Mouse (Mus musculus) embryonic facial prominence, embryonic 15.5 days (tissue): ENCODE measurements around the gene Eme2. TPM values are rescaled to one million over a fixed set of nuclear protein-coding genes. Genes with fewer than 3 reads are reported as not detected.
A peak's percentile ranks its signal among the peaks of the same experiment; 100 is the strongest.

Source experiments
- ATAC-seq: fragments of 200-750 bp; cut with Nextera tagmentation; 2 replicates; pipeline ENCODE4 v1.8.0; 2017; ENCODE audit warnings: low read depth, moderate TSS enrichment; ENCODE audit not compliant: insufficient number of reproducible peaks, low FRiP score, low TSS enrichment
- H3K27ac ChIP-seq: fragments of 300-500 bp; sonication (generic); replicated peaks from 2 replicates; pipeline ENCODE4 v1.5.1; 2015; ENCODE audit warnings: mild to moderate bottlenecking, inconsistent platforms
- H3K27me3 ChIP-seq: fragments of 300-500 bp; sonication (generic); 2 replicates; pipeline ENCODE4 v1.6.1; 2015; ENCODE audit warnings: inconsistent platforms
- H3K36me3 ChIP-seq: fragments of 300-500 bp; sonication (generic); 2 replicates; pipeline ENCODE4 v1.6.1; 2015; ENCODE audit warnings: mild to moderate bottlenecking, inconsistent platforms
- H3K4me1 ChIP-seq: fragments of 300-500 bp; sonication (generic); 2 replicates; pipeline ENCODE4 v1.6.1; 2015; ENCODE audit warnings: inconsistent platforms
- H3K4me2 ChIP-seq: fragments of 300-500 bp; sonication (generic); replicated peaks from 2 replicates; pipeline ENCODE4 v1.6.1; 2015; ENCODE audit warnings: mild to moderate bottlenecking, inconsistent platforms
- H3K4me3 ChIP-seq: fragments of 300-500 bp; sonication (generic); replicated peaks from 2 replicates; pipeline ENCODE4 v1.5.1; 2015; ENCODE audit warnings: mild to moderate bottlenecking, inconsistent platforms
- H3K9ac ChIP-seq: fragments of 300-500 bp; sonication (generic); 2 replicates; pipeline ENCODE4 v1.6.1; 2015; ENCODE audit warnings: inconsistent platforms
- H3K9me3 ChIP-seq: fragments of 300-500 bp; sonication (generic); replicated peaks from 2 replicates; pipeline ENCODE4 v1.6.1; 2016; ENCODE audit warnings: inconsistent platforms
- WGBS: fragments of 180-500 bp; shearing (Covaris S2); methylation state at CpG from one replicate; pipeline ENCODE4 v1.1.7; 2015; 5-methylcytosine and 5-hydroxymethylcytosine counted together
- polyA plus RNA-seq: library from polyadenylated mRNA; unstranded; fragments of >200 nt; fragmentation: Nextera tagmentation; extraction: Ambion mirVana; gene quantifications from 2 replicates; pipeline ENCODE4 v1.2.1, GENCODE M21; 2015

The Eme2 gene
- polyA plus RNA-seq, 1 experiment from 2014 or later: 32.6 TPM

DNA sequence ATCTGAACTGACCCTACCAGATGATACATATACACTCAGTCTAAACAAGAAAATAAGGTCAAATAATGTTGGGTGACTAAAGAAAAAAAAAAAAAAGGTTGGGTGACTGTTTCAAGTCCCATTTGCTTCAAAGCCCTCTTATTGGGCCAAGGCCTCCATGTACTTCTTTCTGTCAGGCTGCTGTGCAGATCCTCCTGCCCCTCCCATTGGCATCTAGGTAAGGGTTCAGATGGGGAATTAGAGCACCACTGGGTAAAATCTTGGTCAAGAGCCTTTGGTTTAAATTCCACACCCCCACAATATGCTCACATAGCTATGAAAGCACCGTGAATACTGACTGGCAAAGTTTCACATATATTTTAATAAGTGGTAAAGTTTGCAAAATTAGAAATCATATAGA is 28.4 kb upstream of the Eme2 start:
- Histone ChIP-seq H3K9me3 (no peaks in the 10 kb centered on the region), H3K27me3 (no peaks in the 10 kb centered on the region), H3K27ac (no peak overlapping the region), H3K4me2 (no peak overlapping the region), H3K9ac (no peak overlapping the region), H3K4me3 (no peak overlapping the region), H3K36me3 (peaks cover 93% of the 10 kb centered on the region), H3K4me1 (no peaks in the 10 kb centered on the region)
- WGBS: 88% methylated on average over 1 of the region's 1 CpGs
- ATAC-seq: no peak

DNA sequence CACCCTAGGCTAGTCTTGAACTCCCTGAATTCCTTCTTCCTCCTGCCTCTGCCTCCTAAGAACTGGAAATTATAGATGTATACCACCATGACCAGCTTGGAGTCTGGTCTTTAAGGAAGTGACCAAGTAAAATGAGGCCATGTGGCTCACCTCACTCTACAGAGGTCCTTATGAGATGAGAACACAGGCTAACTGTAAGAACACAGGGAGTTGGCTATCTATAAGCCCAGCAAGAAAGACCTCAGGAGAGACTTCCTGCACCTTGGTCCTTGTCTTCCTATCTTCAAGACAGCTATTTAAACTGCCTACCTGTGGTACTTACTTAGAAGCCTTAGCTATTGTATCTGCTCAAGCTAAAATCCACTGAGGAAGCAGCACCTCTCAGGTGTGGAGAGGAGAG is 19.1 kb upstream of the Eme2 start:
- Histone ChIP-seq H3K9ac (no peak overlapping the region), H3K4me3 (no peak overlapping the region), H3K36me3 (peaks cover 97% of the 10 kb centered on the region), H3K27me3 (no peaks in the 10 kb centered on the region), H3K9me3 (no peaks in the 10 kb centered on the region), H3K4me2 (no peak overlapping the region), H3K4me1 (no peaks in the 10 kb centered on the region), H3K27ac (no peak overlapping the region)
- ATAC-seq: no peak

DNA sequence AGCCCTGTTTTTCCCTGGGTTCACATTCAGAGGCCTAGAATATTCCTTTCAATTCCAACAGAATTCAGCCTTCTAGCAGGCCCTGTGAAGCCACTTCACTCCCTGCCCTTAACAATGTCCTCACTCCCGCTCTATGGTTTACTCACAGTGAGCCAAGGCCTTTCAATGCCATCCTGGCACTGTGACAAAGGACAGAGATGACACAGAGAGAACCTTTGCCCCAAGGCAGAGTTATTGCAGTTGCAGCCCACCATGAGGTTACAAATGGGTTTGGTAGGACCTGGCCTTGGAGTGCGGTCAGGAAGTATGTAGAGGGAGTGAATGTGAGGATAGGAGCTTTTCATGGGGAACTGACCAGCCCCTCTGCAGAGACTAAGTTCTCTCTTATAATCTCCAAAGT is 12.7 kb upstream of the Eme2 start:
- Histone ChIP-seq H3K4me1 (no peaks in the 10 kb centered on the region), H3K4me3 (no peak overlapping the region), H3K9me3 (no peaks in the 10 kb centered on the region), H3K36me3 (peaks cover 98% of the 10 kb centered on the region), H3K27me3 (no peaks in the 10 kb centered on the region), H3K9ac (no peak overlapping the region), H3K4me2 (no peak overlapping the region), H3K27ac (no peak overlapping the region)
- WGBS: 92% methylated on average over 2 of the region's 2 CpGs
- no peak for ATAC-seq

- Histone ChIP-seq H3K27me3 (no peaks in the 10 kb centered on the region), H3K9me3 (no peaks in the 10 kb centered on the region), H3K9ac (no peak overlapping the region), H3K4me2 (no peak overlapping the region), H3K4me1 (no peaks in the 10 kb centered on the region), H3K4me3 (no peak overlapping the region), H3K27ac (no peak overlapping the region), H3K36me3 (peaks cover 100% of the 10 kb centered on the region)
- no peak for ATAC-seq
- 89% methylated on average over 9 of the region's 9 CpGs for WGBS
Measured at GRCm38 (mm10) chr17:24903767-24904166, 8.9 kb upstream of the Eme2 start.

DNA sequence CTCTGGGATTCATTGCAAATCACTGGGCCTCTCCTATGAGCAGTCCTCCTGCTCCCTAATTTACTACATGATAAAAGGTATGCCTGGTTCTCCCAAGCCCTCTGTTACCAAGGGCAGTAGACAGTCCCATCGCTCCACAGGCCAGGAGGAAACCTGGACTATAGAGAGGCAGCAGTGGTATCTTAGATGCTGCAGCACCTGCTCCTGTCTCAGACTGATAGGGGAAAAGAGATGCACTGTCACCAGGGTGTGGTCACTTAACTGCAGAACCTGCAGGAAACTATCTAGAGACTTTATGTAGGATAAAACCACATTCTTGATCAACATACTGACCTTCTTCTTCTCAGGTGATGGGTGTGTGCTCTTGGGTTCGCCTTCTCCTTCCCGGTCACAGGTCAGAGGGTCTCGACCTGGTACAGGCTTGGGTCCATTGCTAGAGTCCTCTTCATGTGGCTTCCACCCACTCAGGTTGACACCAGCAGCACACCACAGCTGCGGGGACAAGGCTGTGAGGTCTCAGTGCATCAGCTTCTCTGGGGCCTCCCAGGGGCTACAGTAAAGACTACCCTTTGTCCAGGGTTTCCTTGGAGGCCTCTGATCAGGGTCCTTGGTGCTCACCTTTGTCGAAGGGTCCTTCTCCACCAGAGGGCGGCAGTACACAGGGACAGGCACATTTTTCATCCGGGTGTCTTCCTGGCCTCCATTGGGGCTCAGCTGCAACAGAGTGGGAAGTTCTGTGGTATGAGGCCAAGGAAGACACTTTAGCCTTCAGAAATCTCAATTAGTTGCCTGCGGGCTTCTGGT is 8.0 kb upstream of the Eme2 start:
- peaks cover 3% of the 10 kb centered on the region for H3K4me1 ChIP-seq
- H3K27ac ChIP-seq: no peak overlapping the region
- WGBS: 69% methylated on average over 9 of the region's 9 CpGs
- H3K4me3 ChIP-seq: no peak overlapping the region
- no peaks in the 10 kb centered on the region for H3K9me3 ChIP-seq
- H3K4me2 ChIP-seq: no peak overlapping the region
- ATAC-seq: no peak
- no peak overlapping the region for H3K9ac ChIP-seq
- peaks cover 100% of the 10 kb centered on the region for H3K36me3 ChIP-seq
- no peaks in the 10 kb centered on the region for H3K27me3 ChIP-seq

GRCm38 (mm10) chr17:24902124-24902523 is 7.2 kb upstream of the Eme2 start:
- Histone ChIP-seq H3K4me3 (no peak overlapping the region), H3K9me3 (no peaks in the 10 kb centered on the region), H3K27me3 (no peaks in the 10 kb centered on the region), H3K4me1 (peaks cover 10% of the 10 kb centered on the region), H3K4me2 (no peak overlapping the region), H3K9ac (no peak overlapping the region), H3K27ac (no peak overlapping the region), H3K36me3 (peaks cover 98% of the 10 kb centered on the region)
- 91% methylated on average over 5 of the region's 5 CpGs for WGBS
- no peak for ATAC-seq

- Histone ChIP-seq H3K27me3 (no peaks in the 10 kb centered on the region), H3K4me1 (peaks cover 30% of the 10 kb centered on the region), H3K27ac (no peak overlapping the region), H3K4me3 (no peak overlapping the region), H3K9me3 (no peaks in the 10 kb centered on the region), H3K9ac (no peak overlapping the region), H3K36me3 (peaks cover 77% of the 10 kb centered on the region), H3K4me2 (no peak overlapping the region)
- WGBS: 89% methylated on average over 6 of the region's 6 CpGs
- ATAC-seq: no peak
Measured at GRCm38 (mm10) chr17:24900014-24900413, 5.1 kb upstream of the Eme2 start.

DNA sequence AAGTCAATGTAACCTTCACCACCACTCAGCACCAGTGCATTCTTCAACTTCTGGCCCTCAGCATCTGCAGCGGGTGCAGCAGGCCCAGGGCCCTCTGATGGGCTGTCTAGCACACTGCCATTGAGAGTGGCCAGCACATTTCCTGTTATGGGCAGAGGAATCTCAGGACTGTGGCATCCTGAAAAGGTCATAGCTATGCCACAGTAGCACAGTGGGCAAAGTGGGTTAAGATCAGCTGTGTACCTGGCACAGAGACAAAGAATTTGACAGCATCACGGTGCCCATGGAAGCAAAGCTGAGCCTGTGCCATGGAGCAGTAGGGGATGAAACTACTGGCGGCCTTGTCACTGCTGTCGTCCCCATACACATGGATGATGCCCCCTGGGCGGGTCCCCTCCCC is 4.3 kb upstream of the Eme2 start:
- no peaks in the 10 kb centered on the region for H3K27me3 ChIP-seq
- H3K9ac ChIP-seq: no peak overlapping the region
- no peak for ATAC-seq
- 70% methylated on average over 5 of the region's 5 CpGs for WGBS
- no peak overlapping the region for H3K4me2 ChIP-seq
- no peaks in the 10 kb centered on the region for H3K9me3 ChIP-seq
- no peak overlapping the region for H3K27ac ChIP-seq
- peaks cover 33% of the 10 kb centered on the region for H3K4me1 ChIP-seq
- peaks cover 68% of the 10 kb centered on the region for H3K36me3 ChIP-seq
- no peak overlapping the region for H3K4me3 ChIP-seq

DNA sequence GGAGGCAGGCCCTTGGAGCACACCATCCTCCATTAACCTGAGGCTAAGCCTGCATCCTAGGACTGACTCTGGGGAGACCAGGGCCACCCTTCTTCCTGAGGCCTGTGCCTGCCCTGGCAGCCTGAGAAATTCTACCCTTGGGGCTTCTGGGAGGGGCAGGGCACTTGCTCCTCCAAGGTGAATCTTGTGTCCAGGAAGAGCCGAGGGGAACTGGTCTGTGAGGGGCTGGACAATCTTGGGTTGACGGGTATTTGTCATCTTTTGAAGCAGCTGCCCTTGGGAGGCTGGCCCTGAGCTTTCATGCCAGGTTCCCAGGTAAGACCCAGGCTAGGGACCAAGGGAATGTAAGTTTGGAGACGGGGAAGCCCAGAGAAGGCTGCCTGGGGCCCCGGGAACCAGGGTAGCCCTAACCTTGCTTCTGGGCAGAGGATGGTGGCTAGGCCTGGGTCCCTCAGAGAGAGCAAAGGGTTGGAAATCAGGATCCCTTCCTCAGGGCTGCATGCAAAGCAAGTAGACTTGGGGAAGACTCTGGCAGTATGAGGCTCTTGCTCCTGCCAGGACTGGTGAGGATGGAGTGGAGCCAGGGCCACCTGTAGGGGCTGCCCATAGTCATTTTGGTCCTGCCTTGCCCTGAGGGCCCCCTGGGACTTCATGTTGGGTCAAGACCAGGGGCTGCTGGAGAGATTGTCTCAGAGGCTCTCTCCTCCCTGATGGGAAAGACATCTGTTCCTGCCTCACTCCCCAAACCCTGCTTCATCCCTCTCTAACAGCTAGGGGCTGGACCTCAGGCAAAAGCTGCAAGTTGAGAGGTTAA is 3.4 kb upstream of the Eme2 start:
- H3K9ac ChIP-seq: no peak overlapping the region; the same call in 1 of the 2 replicates
- 75% methylated on average over 4 of the region's 4 CpGs for WGBS
- no peak overlapping the region for H3K4me2 ChIP-seq
- H3K9me3 ChIP-seq: no peaks in the 10 kb centered on the region
- H3K27me3 ChIP-seq: no peaks in the 10 kb centered on the region
- H3K4me1 ChIP-seq: peaks cover 42% of the 10 kb centered on the region
- peaks cover 66% of the 10 kb centered on the region for H3K36me3 ChIP-seq
- no peak overlapping the region for H3K27ac ChIP-seq
- ATAC-seq: no peak
- H3K4me3 ChIP-seq: no peak overlapping the region

DNA sequence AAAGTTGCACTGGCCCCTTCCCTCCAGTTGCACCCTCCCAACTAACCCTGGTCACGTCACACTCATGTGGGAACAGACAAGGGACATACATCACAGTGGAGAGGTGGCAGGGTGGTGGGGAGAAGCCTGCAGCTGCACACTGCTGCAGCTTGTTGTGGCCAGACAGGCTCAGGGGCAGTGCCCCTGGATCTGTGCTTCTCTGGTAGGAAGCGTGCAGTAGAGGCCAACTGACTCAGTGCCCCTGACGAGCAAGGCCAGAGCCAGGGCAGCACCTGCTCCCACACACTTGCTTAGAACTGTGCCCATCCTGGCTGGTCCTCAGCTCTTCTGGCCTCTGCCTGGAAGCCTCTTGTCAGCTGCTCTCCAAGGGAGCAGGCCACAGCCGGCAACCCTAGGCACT is 2.7 kb upstream of the Eme2 start:
- H3K4me2 ChIP-seq: peak overlapping the region; percentile 95; the same call in 1 of the 2 replicates
- peaks cover 66% of the 10 kb centered on the region for H3K36me3 ChIP-seq
- WGBS: 74% methylated on average over 4 of the region's 4 CpGs
- no peak overlapping the region; the same call in 1 of the 2 replicates for H3K9ac ChIP-seq
- no peak for ATAC-seq
- H3K27me3 ChIP-seq: no peaks in the 10 kb centered on the region
- H3K9me3 ChIP-seq: no peaks in the 10 kb centered on the region
- H3K27ac ChIP-seq: no peak overlapping the region
- peaks cover 43% of the 10 kb centered on the region for H3K4me1 ChIP-seq
- H3K4me3 ChIP-seq: peak overlapping the region; percentile 84

GRCm38 (mm10) chr17:24896993-24897269 is 2.0 kb upstream of the Eme2 start:
- Histone ChIP-seq H3K27ac (peak overlapping the region; percentile 72; the same call in 1 of the 2 replicates), H3K9me3 (no peaks in the 10 kb centered on the region), H3K9ac (peak overlapping the region; percentile 83), H3K4me2 (peak overlapping the region; percentile 95), H3K36me3 (peaks cover 66% of the 10 kb centered on the region), H3K4me1 (peaks cover 43% of the 10 kb centered on the region), H3K4me3 (peak overlapping the region; percentile 84), H3K27me3 (no peaks in the 10 kb centered on the region)
- ATAC-seq: no peak
- WGBS: 28% methylated on average over 11 of the region's 11 CpGs
